Mouse (Mus musculus) bone marrow macrophage, adult 2 months (primary cell): Measurements from ENCODE around the gene Alas2.

Experiments used
- CTCF ChIP-seq: IDR thresholded peaks from 2 replicates; pipeline ENCODE4 v1.5.1; 2012; ENCODE audit warnings: low read depth, mild to moderate bottlenecking, low read length, moderate library complexity
- POLR2A ChIP-seq: IDR thresholded peaks from 2 replicates; pipeline ENCODE4 v1.6.1; 2012; ENCODE audit warnings: mild to moderate bottlenecking, low read depth, low read length, borderline replicate concordance

DNA sequence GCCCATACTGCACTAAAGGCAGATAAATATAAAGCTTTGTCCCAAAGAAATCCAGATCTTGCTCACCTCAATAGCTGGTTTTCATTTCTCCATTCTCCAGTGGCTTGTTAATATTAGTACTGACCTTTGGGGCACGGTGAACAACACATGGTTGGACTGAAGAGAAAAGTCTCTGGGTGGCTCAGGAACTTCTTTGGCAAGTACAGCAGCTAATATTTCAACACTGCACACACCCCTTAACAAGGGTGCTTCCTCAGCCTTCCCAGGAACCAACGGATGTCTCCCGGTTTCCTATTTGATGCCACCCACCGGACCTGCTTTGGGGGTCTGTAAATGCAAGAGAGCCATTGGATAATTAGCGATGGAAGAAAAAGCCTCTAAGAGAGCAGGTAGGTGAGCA lies 42.5 kb downstream of the Alas2 start, which contains the start of gene Apex2:
- TF ChIP-seq CTCF = no peak
- TF ChIP-seq POLR2A = no peak
